Mouse (Mus musculus) liver, embryonic 12.5 days (tissue): ENCODE measurements around the gene Kmt2b. TPM values are rescaled to one million over a fixed set of nuclear protein-coding genes. Genes with fewer than 3 reads are reported as not detected.

ENCODE experiments used
- ATAC-seq: fragments of 200-750 bp; cut with Nextera tagmentation; 2 replicates; pipeline ENCODE4 v1.8.0; 2017; ENCODE audit warnings: moderate number of reproducible peaks, mild to moderate bottlenecking, moderate library complexity
- H3K27ac ChIP-seq: fragments of 300-500 bp; sonication (generic); 2 replicates; pipeline ENCODE4 v1.5.1; 2016; ENCODE audit warnings: mild to moderate bottlenecking
- H3K27me3 ChIP-seq: fragments of 300-500 bp; sonication (generic); replicated peaks from 2 replicates; pipeline ENCODE4 v1.6.1; 2016; ENCODE audit warnings: mild to moderate bottlenecking, moderate library complexity
- H3K36me3 ChIP-seq: fragments of 300-500 bp; sonication (generic); 2 replicates; pipeline ENCODE4 v1.6.1; 2016; ENCODE audit warnings: mild to moderate bottlenecking, moderate library complexity
- H3K4me1 ChIP-seq: fragments of 300-500 bp; sonication (generic); 2 replicates; pipeline ENCODE4 v1.6.1; 2016
- H3K4me2 ChIP-seq: fragments of 300-500 bp; sonication (generic); 2 replicates; pipeline ENCODE4 v1.6.1; 2016; ENCODE audit warnings: mild to moderate bottlenecking, moderate library complexity
- H3K4me3 ChIP-seq: fragments of 300-500 bp; sonication (generic); 2 replicates; pipeline ENCODE4 v1.5.1; 2016; ENCODE audit warnings: mild to moderate bottlenecking, moderate library complexity
- H3K9ac ChIP-seq: fragments of 300-500 bp; sonication (generic); 2 replicates; pipeline ENCODE4 v1.6.1; 2016; ENCODE audit warnings: mild to moderate bottlenecking, moderate library complexity
- H3K9me3 ChIP-seq: fragments of 300-500 bp; sonication (generic); replicated peaks from 2 replicates; pipeline ENCODE4 v1.6.1; 2016; ENCODE audit warnings: mild to moderate bottlenecking, moderate library complexity
- WGBS: fragments of 180-500 bp; shearing (Covaris S2); methylation state at CpG from one replicate; pipeline ENCODE4 v1.1.7; 2016; ENCODE audit not compliant: insufficient replicate concordance; 5-methylcytosine and 5-hydroxymethylcytosine counted together
- polyA plus RNA-seq: library from polyadenylated mRNA; unstranded; fragments of >200 nt; fragmentation: Nextera tagmentation; extraction: Ambion mirVana; gene quantifications from 2 replicates; pipeline ENCODE4 v1.2.1, GENCODE M21; 2016

Kmt2b gene
- 4.5 and 4.9 TPM in 2 replicates for polyA plus RNA-seq

- Histone ChIP-seq H3K9me3 (no peaks in the 10 kb centered on the region), H3K4me2 (peak within 1 kb of the TSS; percentile 94), H3K9ac (peak within 1 kb of the TSS; percentile 100), H3K4me3 (peak within 1 kb of the TSS; percentile 100), H3K36me3 (peaks cover 31% of the 10 kb centered on the region), H3K27ac (peak within 1 kb of the TSS; percentile 92), H3K27me3 (no peaks in the 10 kb centered on the region), H3K4me1 (peaks cover 31% of the 10 kb centered on the region)
- under 1% methylated on average over 55 of the region's 68 CpGs for whole genome bisulfite sequencing
- ATAC-seq: peak; percentile 95
Measured at GRCm38 (mm10) chr7:30588676-30589434, at the start of gene Kmt2b. Gene Kmt2b, minus strand, starts transcription at chr7:30588726.

DNA sequence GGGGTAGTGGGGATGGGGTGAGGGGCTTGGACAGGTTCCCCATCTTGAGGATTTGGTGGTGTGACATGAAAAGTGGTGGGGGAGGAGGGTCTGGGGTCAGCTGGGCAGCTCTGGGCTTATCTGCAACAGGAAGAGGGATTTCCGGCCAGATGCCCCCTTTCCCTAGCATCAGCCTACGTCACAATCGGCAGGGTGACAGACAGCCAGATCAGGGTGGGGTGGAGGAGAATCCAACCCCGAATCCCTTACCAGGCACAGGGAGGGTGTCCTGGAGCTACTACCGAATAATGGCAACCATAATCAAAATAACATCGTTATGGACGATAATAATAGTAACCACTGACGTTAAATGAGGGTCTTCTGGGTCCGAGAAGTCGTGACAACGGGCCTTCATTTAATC lies 47.9 kb upstream of the Kmt2b start:
- Histone ChIP-seq H3K4me1 (peaks cover 25% of the 10 kb centered on the region), H3K4me3 (no peak overlapping the region), H3K36me3 (peaks cover 15% of the 10 kb centered on the region), H3K4me2 (peak overlapping the region; percentile 26; the same call in 1 of the 2 replicates), H3K27ac (no peak overlapping the region), H3K9me3 (no peaks in the 10 kb centered on the region), H3K27me3 (peaks cover 53% of the 10 kb centered on the region), H3K9ac (no peak overlapping the region)
- no peak for ATAC-seq
- 13% methylated on average over 11 of the region's 11 CpGs for WGBS

DNA sequence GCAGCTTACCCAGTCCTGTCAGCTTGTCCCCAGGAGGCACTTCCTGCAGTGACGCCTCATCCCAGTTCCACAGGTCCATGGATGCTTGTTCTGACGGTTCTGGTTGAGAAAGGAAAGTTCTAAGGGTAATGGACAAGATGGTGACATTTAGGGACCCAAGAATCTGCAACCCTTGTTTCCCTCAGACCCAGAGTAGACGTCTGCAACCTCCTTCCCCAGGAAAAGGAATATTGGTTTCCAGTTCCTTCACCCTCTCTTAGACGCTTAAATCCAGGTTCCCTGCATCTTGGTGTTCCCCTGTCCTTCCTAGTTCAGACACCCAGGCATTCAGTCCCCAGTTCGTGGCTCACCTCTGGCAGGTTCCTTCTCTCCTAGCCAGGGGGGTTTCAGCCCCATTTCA lies 47.2 kb upstream of the Kmt2b start, which contains the start of gene Etv2:
Etv2 (minus strand) TSS at position 101 of the 400 bp plus-strand sequence.
- H3K36me3 ChIP-seq: peaks cover 8% of the 10 kb centered on the region
- H3K27ac ChIP-seq: no peak within 1 kb of the TSS
- no peak for ATAC-seq
- peaks cover 59% of the 10 kb centered on the region for H3K27me3 ChIP-seq
- H3K4me1 ChIP-seq: peaks cover 25% of the 10 kb centered on the region
- H3K9ac ChIP-seq: no peak within 1 kb of the TSS
- H3K4me2 ChIP-seq: peak within 1 kb of the TSS; percentile 60
- 4% methylated on average over 5 of the region's 5 CpGs for WGBS
- peak within 1 kb of the TSS; percentile 28; the same call in 1 of the 2 replicates for H3K4me3 ChIP-seq
- no peaks in the 10 kb centered on the region for H3K9me3 ChIP-seq

- Histone ChIP-seq H3K4me1 (peaks cover 25% of the 10 kb centered on the region), H3K36me3 (no peaks in the 10 kb centered on the region), H3K27ac (no peak overlapping the region), H3K4me3 (peak overlapping the region; percentile 28; the same call in 1 of the 2 replicates), H3K4me2 (peak overlapping the region; percentile 60), H3K27me3 (peaks cover 64% of the 10 kb centered on the region), H3K9ac (no peak overlapping the region), H3K9me3 (no peaks in the 10 kb centered on the region)
- ATAC-seq: peak; percentile 71
- 3% methylated on average over 20 of the region's 20 CpGs for WGBS
Measured at GRCm38 (mm10) chr7:30634621-30635020, 46.1 kb upstream of the Kmt2b start.

GRCm38 (mm10) chr7:30633762-30634412 lies 45.4 kb upstream of the Kmt2b start:
- Histone ChIP-seq H3K36me3 (no peaks in the 10 kb centered on the region), H3K27me3 (peaks cover 72% of the 10 kb centered on the region), H3K4me1 (peaks cover 17% of the 10 kb centered on the region), H3K27ac (no peak overlapping the region), H3K4me3 (0 out of 2 replicates have a peak overlapping the region, but pooled peaks have one; percentile 7), H3K9me3 (no peaks in the 10 kb centered on the region), H3K4me2 (peak overlapping the region; percentile 60), H3K9ac (no peak overlapping the region)
- WGBS: 29% methylated on average over 27 of the region's 27 CpGs
- no peak for ATAC-seq

DNA sequence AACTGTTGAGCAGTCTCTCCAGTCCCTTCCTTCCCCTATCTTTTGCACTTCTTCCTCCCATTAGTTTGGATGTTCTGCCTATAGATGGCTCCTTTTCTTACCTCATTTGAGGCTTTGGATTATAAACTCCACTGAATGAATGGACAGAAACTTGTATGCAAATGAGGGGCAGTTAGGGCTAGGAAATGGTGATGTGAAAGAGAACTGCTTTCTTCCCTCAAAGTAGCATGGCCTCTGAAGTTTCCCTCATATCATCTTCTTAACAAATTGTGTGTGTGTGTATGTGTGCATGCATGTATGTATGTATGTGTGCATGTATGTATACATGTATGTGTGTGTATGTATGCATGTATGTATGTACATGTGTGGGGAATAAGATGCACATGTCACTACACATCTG lies 40.5 kb upstream of the Kmt2b start:
- H3K9me3 ChIP-seq: no peaks in the 10 kb centered on the region
- no peak overlapping the region for H3K27ac ChIP-seq
- no peak overlapping the region for H3K4me2 ChIP-seq
- H3K36me3 ChIP-seq: peaks cover 8% of the 10 kb centered on the region
- peaks cover 12% of the 10 kb centered on the region for H3K4me1 ChIP-seq
- no peak overlapping the region for H3K9ac ChIP-seq
- ATAC-seq: no peak
- H3K27me3 ChIP-seq: peaks cover 51% of the 10 kb centered on the region
- no peak overlapping the region for H3K4me3 ChIP-seq

DNA sequence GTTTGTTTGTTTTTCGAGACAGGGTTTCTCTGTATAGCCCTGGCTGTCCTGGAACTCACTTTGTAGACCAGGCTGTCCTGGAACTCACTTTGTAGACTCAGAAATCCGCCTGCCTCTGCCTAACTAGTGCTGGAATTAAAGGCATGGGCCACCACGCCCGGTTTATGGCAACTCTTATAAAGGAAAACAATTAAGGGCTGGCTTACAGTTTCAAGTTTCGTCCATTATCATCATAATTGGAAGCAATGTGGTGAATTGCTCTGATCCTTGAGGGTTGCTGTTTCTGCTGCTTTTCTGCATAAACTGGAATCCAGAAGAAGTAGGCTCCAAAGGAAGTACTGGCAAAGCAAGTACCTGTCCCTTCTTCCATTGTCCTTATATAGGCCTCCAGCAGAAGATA lies 38.1 kb upstream of the Kmt2b start:
- no peak for ATAC-seq
- 74% methylated on average over 5 of the region's 5 CpGs for WGBS

GRCm38 (mm10) chr7:30625530-30626384 lies 37.2 kb upstream of the Kmt2b start, which contains the start of gene Cox6b1:
Gene Cox6b1, minus strand, starts transcription at chr7:30626151.
- Histone ChIP-seq H3K27me3 (peaks cover 19% of the 10 kb centered on the region; the same call in 1 of the 2 replicates), H3K9ac (peak within 1 kb of the TSS; percentile 91), H3K36me3 (peaks cover 38% of the 10 kb centered on the region), H3K4me2 (peak within 1 kb of the TSS; percentile 92), H3K27ac (peak within 1 kb of the TSS; percentile 74; the same call in 1 of the 2 replicates), H3K4me1 (peaks cover 20% of the 10 kb centered on the region), H3K9me3 (no peaks in the 10 kb centered on the region), H3K4me3 (peak within 1 kb of the TSS; percentile 91)
- ATAC-seq: peak; percentile 88
- 2% methylated on average over 44 of the region's 44 CpGs for WGBS

More for the DNA sequence above, 38.1 kb upstream of the Kmt2b start:
- Histone ChIP-seq H3K27ac (no peak overlapping the region), H3K27me3 (peaks cover 27% of the 10 kb centered on the region), H3K36me3 (peaks cover 32% of the 10 kb centered on the region), H3K4me1 (peaks cover 20% of the 10 kb centered on the region), H3K9ac (no peak overlapping the region), H3K4me3 (no peak overlapping the region), H3K9me3 (no peaks in the 10 kb centered on the region), H3K4me2 (peak overlapping the region; percentile 92)

- H3K36me3 ChIP-seq: peaks cover 82% of the 10 kb centered on the region
- H3K9ac ChIP-seq: no peak overlapping the region
- no peak overlapping the region for H3K4me3 ChIP-seq
- H3K4me2 ChIP-seq: no peak overlapping the region
- peaks cover 24% of the 10 kb centered on the region for H3K4me1 ChIP-seq
- H3K9me3 ChIP-seq: no peaks in the 10 kb centered on the region
- 71% methylated on average over 3 of the region's 3 CpGs for WGBS
- H3K27ac ChIP-seq: no peak overlapping the region
- no peak for ATAC-seq
- H3K27me3 ChIP-seq: no peaks in the 10 kb centered on the region
Measured at GRCm38 (mm10) chr7:30619202-30619601, 30.7 kb upstream of the Kmt2b start.

- no peak overlapping the region for H3K4me3 ChIP-seq
- H3K27me3 ChIP-seq: no peaks in the 10 kb centered on the region
- 90% methylated on average over 9 of the region's 9 CpGs for WGBS
- peaks cover 24% of the 10 kb centered on the region for H3K4me1 ChIP-seq
- no peak overlapping the region for H3K4me2 ChIP-seq
- H3K9me3 ChIP-seq: no peaks in the 10 kb centered on the region
- H3K36me3 ChIP-seq: peaks cover 77% of the 10 kb centered on the region
- H3K27ac ChIP-seq: no peak overlapping the region
- H3K9ac ChIP-seq: no peak overlapping the region
- no peak for ATAC-seq
Measured at GRCm38 (mm10) chr7:30618658-30619057, 30.1 kb upstream of the Kmt2b start.

- ATAC-seq: peak; percentile 64; the same call in 1 of the 2 replicates
- Histone ChIP-seq H3K4me3 (no peak overlapping the region), H3K9ac (no peak overlapping the region), H3K9me3 (no peaks in the 10 kb centered on the region), H3K36me3 (peaks cover 49% of the 10 kb centered on the region), H3K27ac (no peak overlapping the region), H3K4me1 (peaks cover 19% of the 10 kb centered on the region), H3K27me3 (no peaks in the 10 kb centered on the region; the same call in 1 of the 2 replicates), H3K4me2 (no peak overlapping the region)
- 51% methylated on average over 5 of the region's 5 CpGs for WGBS
Measured at GRCm38 (mm10) chr7:30615049-30615760, 26.7 kb upstream of the Kmt2b start.
